Mouse (Mus musculus) ES-Bruce4 (cell line): ENCODE results near the gene Cenpt.

Source experiments
- CTCF ChIP-seq: IDR thresholded peaks from one replicate; pipeline ENCODE4 v1.8.1; 2011; ENCODE audit warnings: low read depth, low read length
- POLR2A ChIP-seq: IDR thresholded peaks from one replicate; pipeline ENCODE4 v1.8.1; 2011; ENCODE audit warnings: low read length; ENCODE audit not compliant: insufficient read depth

DNA sequence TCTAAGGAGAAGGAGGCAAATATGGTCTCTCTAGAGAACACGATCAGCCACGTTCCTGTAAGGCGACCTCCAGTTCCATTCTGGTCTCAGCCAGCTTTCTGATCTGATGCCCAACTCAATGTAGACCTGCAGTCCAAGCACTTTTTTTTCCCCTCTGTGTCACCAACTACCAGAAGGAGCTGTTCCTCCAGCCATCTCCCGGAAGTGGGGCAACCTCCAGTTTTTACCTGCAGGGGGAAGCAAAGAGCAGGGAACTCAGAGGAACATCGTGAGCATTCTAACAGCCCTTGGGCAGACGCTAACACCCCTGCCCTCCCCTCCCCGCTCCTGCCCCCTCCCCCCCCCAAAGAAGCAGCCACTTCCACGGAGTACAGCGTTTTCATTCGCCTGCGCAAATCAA is 17.8 kb downstream of the Cenpt start:
- peak; percentile 66 for TF ChIP-seq CTCF
- TF ChIP-seq POLR2A = no peak
